In genomic region chr13:89740243-89741115, GRCm38 (mm10) we compare ENCODE assay signal across 8 mouse cellular contexts. TPM values are rescaled to one million over a fixed set of nuclear protein-coding genes. Genes with fewer than 3 reads are reported as not detected.
DNase-seq lines count a peak whose midpoint lies in the region; ATAC-seq lines count a peak whose summit lies in the region.

No protein-coding gene starts in this region.

- DNase-seq in R1 (ENCODE audit: low read depth, low spot score): peak; percentile 91
- DNase-seq in cerebellum, postnatal 25 days: peak; percentile 38 to 63
- DNase-seq in gastrocnemius, adult 18-20 months (ENCODE audit: low spot score): peak; percentile 65
- peak; percentile 47 to 58 for DNase-seq in layer of hippocampus, postnatal 36 days
- peak; percentile 66 for DNase-seq in lung, postnatal 14 days
- peak; percentile 58 for DNase-seq in ovary, postnatal 14 days (ENCODE audit: low spot score)
- DNase-seq in urinary bladder, adult 2 months (ENCODE audit: low spot score): peak; percentile 33

- H3K27me3 ChIP-seq in hindbrain, embryonic 15.5 days: no peaks in the 10 kb centered on the region

- no peaks in the 10 kb centered on the region for H3K36me3 ChIP-seq in hindbrain, embryonic 15.5 days

- H3K4me3 ChIP-seq in hindbrain, embryonic 15.5 days: peak overlapping the region; percentile 66

- H3K4me2 ChIP-seq in hindbrain, embryonic 15.5 days: peak overlapping the region; percentile 87

- peak overlapping the region; percentile 70 for H3K9ac ChIP-seq in hindbrain, embryonic 15.5 days

- peak; percentile 91 for ATAC-seq in hindbrain, embryonic 15.5 days (ENCODE audit: low FRiP score, low read depth)

- no peaks in the 10 kb centered on the region for H3K9me3 ChIP-seq in hindbrain, embryonic 15.5 days

- H3K27ac ChIP-seq in hindbrain, embryonic 15.5 days (replicated peaks): peak overlapping the region; percentile 85

- H3K4me1 ChIP-seq in hindbrain, embryonic 15.5 days (replicated peaks): peaks cover 24% of the 10 kb centered on the region

- under 1% methylated on average over 33 of the region's 33 CpGs for WGBS in hindbrain, embryonic 15.5 days

RNA-seq across cellular contexts. Expression of gene Vcan, which starts 1.8 kb away (rescaled TPM):
- 1 to 10 TPM; 2.7 to 5.4 TPM for total RNA-seq in gastrocnemius, adult 18-20 months (2021)
- polyA plus RNA-seq in hindbrain, embryonic 15.5 days (2015; fragmentation: Nextera tagmentation; extraction: Ambion mirVana): 29.3 and 36.2 TPM in 2 replicates
- total RNA-seq in layer of hippocampus, postnatal 36 days (2021): 10 to 100 TPM; 13.7 to 20.0 TPM
- 18.0 and 28.8 TPM in 2 replicates for polyA plus RNA-seq in urinary bladder, adult 2 months (2012; rRNA removed)

Comparison
In these comparisons a context has a peak if more than half of its experiments do, and no peak if none do; other contexts are left out.
1. Peak in every context shown above with its lines: DNase-seq, ATAC-seq, H3K4me3 ChIP-seq and H3K27ac ChIP-seq.
2. DNase-seq: peak in every context shown above with its lines; median percentile 91 in R1; 66 in lung, postnatal 14 days; 65 in gastrocnemius, adult 18-20 months; 58 in ovary, postnatal 14 days; 52 in layer of hippocampus, postnatal 36 days; 50 in cerebellum, postnatal 25 days; 33 in urinary bladder, adult 2 months.